Mouse (Mus musculus): ENCODE results near the gene Apol11b. TPM values are rescaled to one million over a fixed set of nuclear protein-coding genes. Genes with fewer than 3 reads are reported as not detected.
"Not testable (repeated sequence)": the region's sequence is repeated elsewhere in the genome, so short reads cannot be mapped to it uniquely, and the experiment has no call there.

The Apol11b gene
- 0.40 and 0.66 TPM in 2 replicates for polyA plus RNA-seq (2015; fragmentation: Nextera tagmentation; extraction: Ambion mirVana)

- WGBS, result 60% methylated on average over 2 of the region's 2 CpGs
- not testable (repeated sequence) for H3K4me1 ChIP-seq (replicated peaks); H3K9ac ChIP-seq; H3K27me3 ChIP-seq; ATAC-seq (replicated peaks; ENCODE audit: insufficient number of reproducible peaks, insufficient read depth, low FRiP score, low read depth); H3K4me2 ChIP-seq; H3K27ac ChIP-seq; H3K4me3 ChIP-seq; H3K9me3 ChIP-seq (replicated peaks); H3K36me3 ChIP-seq
Observed at GRCm38 (mm10) chr15:77643176-77643575, at the start of gene Apol11b. Apol11b (minus strand) TSS chr15:77643286.

DNA sequence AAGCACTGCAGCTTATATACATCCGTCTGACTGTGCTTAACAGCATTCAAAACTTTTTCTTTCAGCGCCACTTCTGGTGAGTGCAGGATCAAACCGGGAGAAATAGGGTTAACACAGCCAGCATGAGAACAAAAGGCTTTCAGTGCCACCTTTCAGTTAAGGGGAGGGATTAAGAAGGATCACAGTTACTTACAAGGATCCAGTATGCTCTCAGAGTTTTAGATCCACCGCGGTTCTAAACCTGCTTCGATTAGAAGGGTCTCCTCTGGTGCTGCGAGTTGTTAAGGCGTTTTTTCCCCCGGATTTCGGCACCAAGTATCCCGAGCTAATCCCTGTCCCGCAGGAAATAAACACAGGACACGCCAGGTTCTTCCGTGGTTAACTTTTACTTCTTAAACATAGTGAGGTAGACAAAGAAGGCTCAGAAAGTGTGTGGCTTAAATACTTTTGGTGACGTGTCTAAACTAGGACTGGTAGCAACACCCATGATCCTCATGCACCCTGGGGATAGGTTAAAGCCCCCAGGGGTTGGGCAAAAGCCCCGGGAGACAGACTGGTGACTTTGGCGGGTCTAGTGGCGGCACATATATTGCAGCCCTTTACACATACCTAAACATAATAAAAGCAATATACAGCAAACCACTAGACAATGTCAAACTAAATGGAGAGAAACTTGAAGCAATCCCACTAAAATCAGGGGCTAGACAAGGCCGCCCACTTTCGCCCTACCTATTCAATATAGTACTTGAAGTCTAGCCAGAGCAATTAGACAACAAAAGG, 48.6 kb upstream of the Apol11b start:
- not testable (repeated sequence) for H3K4me1 ChIP-seq (replicated peaks); H3K27ac ChIP-seq; ATAC-seq (replicated peaks; ENCODE audit: insufficient number of reproducible peaks, insufficient read depth, low FRiP score, low read depth); H3K9me3 ChIP-seq (replicated peaks); H3K36me3 ChIP-seq; H3K27me3 ChIP-seq
- Histone ChIP-seq H3K4me2 (peak overlapping the region; percentile 60), H3K9ac (0 out of 2 replicates have a peak overlapping the region, but pooled peaks have one; percentile 12), H3K4me3 (peak overlapping the region; percentile 36)
- 10% methylated on average over 20 of the region's 20 CpGs for WGBS

- H3K36me3 ChIP-seq; H3K4me3 ChIP-seq; ATAC-seq (replicated peaks; ENCODE audit: insufficient number of reproducible peaks, insufficient read depth, low FRiP score, low read depth); H3K4me1 ChIP-seq (replicated peaks); H3K27ac ChIP-seq; H3K9me3 ChIP-seq (replicated peaks); H3K27me3 ChIP-seq; H3K4me2 ChIP-seq; H3K9ac ChIP-seq: not testable (repeated sequence)
- WGBS, result 10% methylated on average over 11 of the region's 11 CpGs
Observed at GRCm38 (mm10) chr15:77683944-77684343, 40.9 kb upstream of the Apol11b start.

DNA sequence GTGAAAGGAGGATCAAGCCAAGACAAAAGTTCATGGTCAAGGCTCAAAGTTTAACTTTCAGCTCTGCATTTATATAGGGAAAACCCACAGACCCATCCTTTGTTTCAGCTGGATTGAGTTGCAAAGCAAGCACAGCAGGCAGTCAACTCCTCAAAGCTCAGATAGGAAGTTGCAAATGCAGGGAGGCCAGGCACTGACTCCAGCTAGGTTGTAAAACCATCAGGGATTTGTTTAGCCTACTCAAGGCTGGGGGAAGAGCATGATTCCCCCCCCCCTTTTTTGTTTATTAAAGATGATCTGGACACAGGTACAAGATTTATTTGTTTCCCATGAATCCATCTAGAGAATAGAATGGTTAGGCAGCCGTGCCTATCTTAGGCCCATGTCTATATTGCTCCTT, 31.0 kb upstream of the Apol11b start:
- not testable (repeated sequence) for H3K4me2 ChIP-seq; H3K4me1 ChIP-seq (replicated peaks); ATAC-seq (replicated peaks; ENCODE audit: insufficient number of reproducible peaks, insufficient read depth, low FRiP score, low read depth); H3K9me3 ChIP-seq (replicated peaks); H3K36me3 ChIP-seq; H3K4me3 ChIP-seq; H3K27me3 ChIP-seq; H3K27ac ChIP-seq; H3K9ac ChIP-seq
- 58% methylated on average over 1 of the region's 1 CpGs for WGBS

GRCm38 (mm10) chr15:77661841-77662240, 18.8 kb upstream of the Apol11b start:
- not testable (repeated sequence) for H3K27ac ChIP-seq; H3K4me1 ChIP-seq (replicated peaks); H3K9me3 ChIP-seq (replicated peaks); H3K9ac ChIP-seq; H3K27me3 ChIP-seq; H3K4me3 ChIP-seq; ATAC-seq (replicated peaks; ENCODE audit: insufficient number of reproducible peaks, insufficient read depth, low FRiP score, low read depth); H3K4me2 ChIP-seq; H3K36me3 ChIP-seq
- 69% methylated on average over 2 of the region's 2 CpGs for WGBS

GRCm38 (mm10) chr15:77659773-77660172, 16.7 kb upstream of the Apol11b start:
- H3K27ac ChIP-seq; H3K4me1 ChIP-seq (replicated peaks); H3K4me3 ChIP-seq; H3K9ac ChIP-seq; H3K4me2 ChIP-seq; H3K36me3 ChIP-seq; H3K9me3 ChIP-seq (replicated peaks); H3K27me3 ChIP-seq; ATAC-seq (replicated peaks; ENCODE audit: insufficient number of reproducible peaks, insufficient read depth, low FRiP score, low read depth): not testable (repeated sequence)
- 68% methylated on average over 1 of the region's 1 CpGs for WGBS

- H3K4me2 ChIP-seq, result not testable (repeated sequence)
Observed at GRCm38 (mm10) chr15:77651143-77651542, 8.1 kb upstream of the Apol11b start.

GRCm38 (mm10) chr15:77629822-77630221, 13.3 kb downstream of the Apol11b start:
- H3K4me3 ChIP-seq; H3K27me3 ChIP-seq; H3K36me3 ChIP-seq; H3K4me1 ChIP-seq (replicated peaks); H3K27ac ChIP-seq; ATAC-seq (replicated peaks; ENCODE audit: insufficient number of reproducible peaks, insufficient read depth, low FRiP score, low read depth); H3K9ac ChIP-seq; H3K4me2 ChIP-seq; H3K9me3 ChIP-seq (replicated peaks): not testable (repeated sequence)
- 66% methylated on average over 3 of the region's 3 CpGs for WGBS

More at GRCm38 (mm10) chr15:77651143-77651542, 8.1 kb upstream of the Apol11b start:
- H3K27me3 ChIP-seq; H3K27ac ChIP-seq; H3K36me3 ChIP-seq; H3K9me3 ChIP-seq (replicated peaks); H3K4me3 ChIP-seq; ATAC-seq (replicated peaks; ENCODE audit: insufficient number of reproducible peaks, insufficient read depth, low FRiP score, low read depth); H3K9ac ChIP-seq; H3K4me1 ChIP-seq (replicated peaks): not testable (repeated sequence)

DNA sequence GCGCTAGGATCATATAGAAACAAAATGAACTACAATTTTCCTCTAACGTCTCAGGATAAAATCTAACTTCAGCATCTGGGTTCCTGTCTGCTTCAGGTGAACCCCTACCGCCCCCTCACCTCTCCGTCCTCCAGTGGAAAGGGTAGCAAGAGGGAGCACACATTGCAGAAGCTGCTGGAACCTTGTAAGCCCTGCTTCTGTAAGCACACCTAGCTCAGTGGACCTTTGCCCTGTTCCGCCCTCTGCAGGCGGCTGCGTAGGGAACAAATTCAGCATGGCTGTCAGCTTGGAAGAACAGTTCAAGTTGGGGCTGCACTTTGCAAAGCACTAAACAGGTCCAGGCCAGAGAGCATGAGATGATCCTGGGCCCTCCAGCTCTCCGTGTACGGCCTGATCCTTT, 14.4 kb downstream of the Apol11b start:
- H3K4me3 ChIP-seq; ATAC-seq (replicated peaks; ENCODE audit: insufficient number of reproducible peaks, insufficient read depth, low FRiP score, low read depth); H3K27ac ChIP-seq; H3K4me1 ChIP-seq (replicated peaks); H3K4me2 ChIP-seq; H3K36me3 ChIP-seq; H3K9ac ChIP-seq; H3K9me3 ChIP-seq (replicated peaks); H3K27me3 ChIP-seq: not testable (repeated sequence)
- 50% methylated on average over 9 of the region's 9 CpGs for WGBS

DNA sequence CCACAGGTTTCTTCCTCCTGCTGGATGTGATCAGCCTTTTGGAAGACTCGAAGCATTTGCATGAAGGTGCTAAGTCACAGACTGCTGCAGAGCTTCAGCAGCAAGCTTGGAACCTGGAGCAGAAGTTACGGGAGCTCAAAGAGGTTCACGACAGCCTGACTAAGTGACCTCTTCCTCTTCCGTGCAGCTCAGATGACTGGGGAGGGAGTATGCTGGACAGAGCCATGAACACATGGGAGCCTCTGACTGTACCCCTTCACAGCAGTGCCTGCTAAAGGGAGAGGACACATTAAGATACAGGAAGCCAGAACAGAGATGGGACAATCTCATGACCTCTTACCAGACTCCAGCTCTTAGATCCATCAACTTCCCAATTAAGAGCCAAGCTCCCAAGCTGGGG, 16.6 kb downstream of the Apol11b start:
- 54% methylated on average over 4 of the region's 4 CpGs for WGBS
- not testable (repeated sequence) for H3K4me1 ChIP-seq (replicated peaks); H3K27me3 ChIP-seq; H3K9ac ChIP-seq; H3K9me3 ChIP-seq (replicated peaks); H3K27ac ChIP-seq; H3K4me2 ChIP-seq; H3K4me3 ChIP-seq; H3K36me3 ChIP-seq; ATAC-seq (replicated peaks; ENCODE audit: insufficient number of reproducible peaks, insufficient read depth, low FRiP score, low read depth)

- Histone ChIP-seq H3K36me3 (no peaks in the 10 kb centered on the region), H3K9me3 (replicated peaks) (no peaks in the 10 kb centered on the region), H3K4me2 (no peak overlapping the region), H3K27me3 (no peaks in the 10 kb centered on the region), H3K9ac (no peak overlapping the region), H3K27ac (no peak overlapping the region), H3K4me1 (replicated peaks) (no peaks in the 10 kb centered on the region), H3K4me3 (no peak overlapping the region)
- 79% methylated on average over 1 of the region's 1 CpGs for WGBS
- no peak for ATAC-seq (replicated peaks; ENCODE audit: insufficient number of reproducible peaks, insufficient read depth, low FRiP score, low read depth)
Observed at GRCm38 (mm10) chr15:77624710-77625109, 18.4 kb downstream of the Apol11b start.

- Histone ChIP-seq H3K27ac (no peak overlapping the region), H3K4me1 (replicated peaks) (no peaks in the 10 kb centered on the region), H3K36me3 (no peaks in the 10 kb centered on the region), H3K4me3 (no peak overlapping the region), H3K9me3 (replicated peaks) (no peaks in the 10 kb centered on the region), H3K9ac (no peak overlapping the region), H3K27me3 (no peaks in the 10 kb centered on the region), H3K4me2 (no peak overlapping the region)
- 89% methylated on average over 3 of the region's 3 CpGs for WGBS
- no peak for ATAC-seq (replicated peaks; ENCODE audit: insufficient number of reproducible peaks, insufficient read depth, low FRiP score, low read depth)
Observed at GRCm38 (mm10) chr15:77606069-77606468, 37.0 kb downstream of the Apol11b start.

All from heart, embryonic 15.5 days (tissue).